Mouse (Mus musculus) heart, embryonic 12.5 days (tissue): Measurements from ENCODE around the gene Fbxo34. TPM values are rescaled to one million over a fixed set of nuclear protein-coding genes. Genes with fewer than 3 reads are reported as not detected.

Experiments
- ATAC-seq: fragments of 200-750 bp; cut with Nextera tagmentation; 2 replicates; pipeline ENCODE4 v1.8.0; 2017; ENCODE audit warnings: moderate TSS enrichment, moderate library complexity; ENCODE audit not compliant: insufficient number of reproducible peaks, low FRiP score
- H3K27ac ChIP-seq: fragments of 300-500 bp; sonication (generic); 2 replicates; pipeline ENCODE4 v1.5.1; 2016; ENCODE audit warnings: mild to moderate bottlenecking, moderate library complexity; ENCODE audit not compliant: poor library complexity, severe bottlenecking
- H3K27me3 ChIP-seq: fragments of 300-500 bp; sonication (generic); replicated peaks from 2 replicates; pipeline ENCODE4 v1.6.1; 2016; ENCODE audit warnings: mild to moderate bottlenecking, moderate library complexity
- H3K36me3 ChIP-seq: fragments of 300-500 bp; sonication (generic); 2 replicates; pipeline ENCODE4 v1.6.1; 2016; ENCODE audit warnings: mild to moderate bottlenecking, moderate library complexity
- H3K4me1 ChIP-seq: fragments of 300-500 bp; sonication (generic); replicated peaks from 2 replicates; pipeline ENCODE4 v1.6.1; 2016; ENCODE audit warnings: mild to moderate bottlenecking
- H3K4me2 ChIP-seq: fragments of 300-500 bp; sonication (generic); 2 replicates; pipeline ENCODE4 v1.6.1; 2016; ENCODE audit warnings: mild to moderate bottlenecking, moderate library complexity
- H3K4me3 ChIP-seq: fragments of 300-500 bp; sonication (generic); 2 replicates; pipeline ENCODE4 v1.5.1; 2016; ENCODE audit warnings: mild to moderate bottlenecking
- H3K9ac ChIP-seq: fragments of 300-500 bp; sonication (generic); 2 replicates; pipeline ENCODE4 v1.6.1; 2016; ENCODE audit warnings: mild to moderate bottlenecking, moderate library complexity
- H3K9me3 ChIP-seq: fragments of 300-500 bp; sonication (generic); replicated peaks from 2 replicates; pipeline ENCODE4 v1.6.1; 2016; ENCODE audit warnings: mild to moderate bottlenecking, moderate library complexity
- WGBS: fragments of 180-500 bp; shearing (Covaris S2); methylation state at CpG from one replicate; pipeline ENCODE4 v1.1.7; 2016; 5-methylcytosine and 5-hydroxymethylcytosine counted together
- polyA plus RNA-seq: library from polyadenylated mRNA; unstranded; fragments of >200 nt; fragmentation: Nextera tagmentation; extraction: Ambion mirVana; gene quantifications from 2 replicates; pipeline ENCODE4 v1.2.1, GENCODE M21; 2016

The Fbxo34 gene
- polyA plus RNA-seq, 1 experiment from 2014 or later, result 24.0 TPM

DNA sequence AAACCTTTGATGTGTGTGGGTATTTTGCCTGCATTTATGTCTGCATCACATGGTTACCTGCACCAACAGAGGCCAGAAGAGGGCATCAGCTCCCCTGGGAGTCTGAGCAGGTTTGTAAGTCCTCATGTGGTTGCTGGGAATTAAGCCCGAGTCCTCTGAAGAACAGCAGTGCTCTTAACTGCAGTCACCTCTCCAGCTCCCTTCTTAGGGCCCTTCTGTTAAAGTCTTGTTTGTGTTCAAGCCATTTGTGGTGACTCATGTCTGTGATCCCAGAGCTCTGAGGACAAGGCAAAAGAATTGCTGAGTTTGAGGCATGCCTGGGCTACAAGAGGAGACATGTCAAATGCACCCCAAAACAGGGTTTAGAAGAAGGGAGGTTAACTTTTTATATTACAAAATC lies 82.3 kb downstream of the Fbxo34 start:
- H3K27ac ChIP-seq, result no peak overlapping the region

DNA sequence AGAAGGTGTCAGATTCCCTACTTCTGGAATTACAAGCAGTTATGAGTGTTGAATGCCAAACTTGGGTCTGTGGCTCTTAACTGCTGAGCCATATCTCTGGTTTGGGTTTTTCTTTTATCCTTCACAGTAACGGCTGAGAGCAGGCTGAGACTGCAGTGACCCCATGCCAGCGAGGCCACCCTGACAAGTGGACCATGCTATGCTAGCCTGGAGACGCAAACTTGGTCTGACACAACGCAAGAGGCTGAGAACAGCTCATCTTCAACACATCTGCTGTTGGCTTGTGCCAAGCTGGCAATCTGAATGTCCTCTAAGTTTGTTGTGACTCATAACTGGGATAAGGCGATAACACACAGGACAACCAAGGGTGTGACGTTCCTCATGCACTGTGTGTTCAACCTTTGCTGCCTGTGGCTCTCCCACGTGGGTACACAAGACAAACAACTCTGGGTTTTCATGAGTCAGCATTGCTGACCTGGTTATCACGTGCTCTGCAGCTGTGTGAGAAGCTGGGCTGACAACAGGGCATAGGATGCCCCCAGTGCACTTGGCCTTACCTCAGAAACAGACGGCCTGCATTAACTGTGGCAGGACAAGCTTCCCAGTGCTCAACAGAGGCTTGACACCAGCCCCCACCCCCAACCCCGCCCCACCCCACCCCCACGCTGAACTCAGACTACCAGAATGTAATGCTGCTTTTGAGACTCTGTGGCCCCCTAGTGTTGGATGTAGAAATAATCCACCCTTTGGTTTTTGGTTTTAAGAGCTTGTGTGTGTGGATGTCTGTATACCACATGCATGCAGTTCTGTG lies 83.3 kb downstream of the Fbxo34 start:
- Histone ChIP-seq H3K4me1 (peaks cover 21% of the 10 kb centered on the region), H3K9ac (0 out of 2 replicates have a peak overlapping the region, but pooled peaks have one; percentile 8), H3K4me3 (no peak overlapping the region), H3K4me2 (peak overlapping the region; percentile 46), H3K36me3 (peaks cover 28% of the 10 kb centered on the region), H3K9me3 (no peaks in the 10 kb centered on the region), H3K27me3 (no peaks in the 10 kb centered on the region), H3K27ac (peak overlapping the region; percentile 79)
- WGBS, result 16% methylated on average over 11 of the region's 11 CpGs
- ATAC-seq, result peak; percentile 94

More for the DNA sequence above, 82.3 kb downstream of the Fbxo34 start:
- Histone ChIP-seq H3K9me3 (no peaks in the 10 kb centered on the region), H3K36me3 (peaks cover 28% of the 10 kb centered on the region), H3K4me2 (no peak overlapping the region), H3K9ac (no peak overlapping the region), H3K4me3 (no peak overlapping the region), H3K27me3 (no peaks in the 10 kb centered on the region), H3K4me1 (peaks cover 25% of the 10 kb centered on the region)
- WGBS, result 69% methylated on average over 1 of the region's 1 CpGs
- ATAC-seq, result no peak

DNA sequence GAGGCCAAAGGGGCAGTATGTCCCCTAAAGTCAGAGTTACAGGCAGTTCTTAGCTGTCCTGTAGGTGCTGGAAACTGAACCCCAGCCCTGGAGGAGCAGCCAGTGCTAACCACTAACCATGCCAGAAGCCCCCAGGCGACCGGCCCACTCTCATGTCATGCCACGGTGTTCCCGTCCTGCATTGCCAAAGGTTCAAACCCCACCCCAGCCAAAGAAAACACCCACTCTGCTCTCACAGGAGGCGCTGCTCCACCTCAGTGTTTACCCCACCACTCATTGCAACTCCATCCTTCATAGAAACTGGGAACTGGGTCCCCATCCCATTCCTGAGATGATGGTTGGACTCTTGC lies 83.9 kb downstream of the Fbxo34 start:
- peak overlapping the region; percentile 46; the same call in 1 of the 2 replicates for H3K4me2 ChIP-seq
- H3K4me1 ChIP-seq, result peaks cover 21% of the 10 kb centered on the region
- no peaks in the 10 kb centered on the region for H3K27me3 ChIP-seq
- 83% methylated on average over 5 of the region's 5 CpGs for WGBS
- ATAC-seq, result no peak
- H3K4me3 ChIP-seq, result no peak overlapping the region
- H3K9me3 ChIP-seq, result no peaks in the 10 kb centered on the region; the same call in 1 of the 2 replicates
- 0 out of 2 replicates have a peak overlapping the region, but pooled peaks have one; percentile 8 for H3K9ac ChIP-seq
- H3K27ac ChIP-seq, result peak overlapping the region; percentile 79
- H3K36me3 ChIP-seq, result peaks cover 30% of the 10 kb centered on the region

DNA sequence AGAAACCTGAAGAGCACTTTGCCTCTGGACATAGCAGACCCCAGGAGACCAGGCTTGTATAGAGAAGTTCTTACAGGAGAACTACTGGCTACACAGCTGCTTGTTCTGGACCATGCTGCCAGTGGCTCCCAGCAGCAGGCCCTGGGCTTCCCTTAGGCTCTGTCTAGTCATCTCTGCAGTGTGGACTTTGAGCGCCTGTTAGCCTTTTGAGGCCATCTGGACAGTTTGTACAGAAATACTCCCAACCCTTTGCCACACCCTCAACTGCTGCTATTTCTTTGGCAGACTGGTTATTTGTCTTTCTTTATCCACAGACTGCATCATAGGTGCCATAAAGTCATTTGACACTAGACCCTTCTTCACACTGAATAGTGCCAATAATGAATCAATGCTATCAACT lies 84.9 kb downstream of the Fbxo34 start:
- Histone ChIP-seq H3K4me3 (no peak overlapping the region), H3K4me1 (peaks cover 21% of the 10 kb centered on the region), H3K9me3 (no peaks in the 10 kb centered on the region; the same call in 1 of the 2 replicates), H3K36me3 (peaks cover 27% of the 10 kb centered on the region), H3K27ac (0 out of 2 replicates have a peak overlapping the region, but pooled peaks have one; percentile 79), H3K9ac (no peak overlapping the region), H3K27me3 (no peaks in the 10 kb centered on the region), H3K4me2 (no peak overlapping the region)
- 74% methylated on average over 1 of the region's 1 CpGs for WGBS
- no peak for ATAC-seq

DNA sequence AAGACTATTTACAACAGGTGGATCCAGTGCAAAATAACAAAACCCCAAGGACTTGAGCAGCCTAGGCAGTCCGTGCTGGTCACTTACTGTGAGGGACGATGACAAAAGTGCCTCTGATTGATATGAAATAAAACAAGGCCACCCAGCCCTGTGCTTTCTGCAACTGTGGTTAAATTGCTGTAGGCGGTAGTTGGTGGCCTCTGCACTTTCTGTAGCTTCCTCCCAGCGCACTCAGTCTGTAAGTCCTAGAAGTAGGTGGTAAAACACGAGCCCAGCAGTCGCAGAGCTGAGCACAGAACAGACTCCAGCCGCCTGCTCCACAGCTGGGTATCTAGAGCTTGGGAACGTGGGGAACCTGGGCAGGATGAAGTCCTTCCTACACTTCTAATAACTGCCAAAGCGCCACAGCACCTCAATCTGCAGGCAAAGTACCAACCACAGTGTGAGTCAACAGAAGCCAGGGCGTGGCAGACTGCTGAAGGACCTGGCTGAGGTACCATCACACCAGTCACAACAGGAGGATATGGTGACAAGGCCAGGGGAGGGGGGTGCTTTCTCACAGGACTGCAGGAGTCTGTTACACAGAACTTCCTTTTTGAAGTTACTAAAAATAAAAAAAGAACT lies 91.2 kb downstream of the Fbxo34 start:
- no peaks in the 10 kb centered on the region for H3K27me3 ChIP-seq
- no peak overlapping the region for H3K4me2 ChIP-seq
- H3K9me3 ChIP-seq, result no peaks in the 10 kb centered on the region; the same call in 1 of the 2 replicates
- ATAC-seq, result no peak
- no peak overlapping the region for H3K4me3 ChIP-seq
- 91% methylated on average over 10 of the region's 10 CpGs for WGBS
- H3K4me1 ChIP-seq, result no peaks in the 10 kb centered on the region
- H3K27ac ChIP-seq, result no peak overlapping the region
- no peak overlapping the region for H3K9ac ChIP-seq
- peaks cover 59% of the 10 kb centered on the region for H3K36me3 ChIP-seq

DNA sequence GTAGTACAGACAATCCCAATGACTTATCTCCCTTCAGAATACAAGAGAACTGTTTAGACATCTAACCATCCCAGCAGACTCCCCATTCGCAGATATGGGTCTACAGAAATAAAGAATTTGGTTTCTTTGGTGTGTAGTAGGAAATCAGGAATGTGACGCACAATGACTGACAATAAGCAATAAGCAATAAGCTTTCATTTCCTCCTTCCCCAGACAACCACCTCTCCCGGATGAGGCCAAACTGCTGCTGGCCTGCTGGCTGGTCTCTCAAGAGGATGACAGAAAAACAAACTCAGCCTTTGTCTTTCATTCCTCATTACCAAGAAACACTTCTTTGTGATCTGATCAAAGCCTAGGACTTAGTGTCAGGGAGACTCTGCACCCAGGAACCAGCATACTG lies 92.1 kb downstream of the Fbxo34 start:
- H3K4me3 ChIP-seq, result no peak overlapping the region
- H3K4me1 ChIP-seq, result no peaks in the 10 kb centered on the region
- H3K27ac ChIP-seq, result no peak overlapping the region
- ATAC-seq, result no peak
- no peak overlapping the region for H3K4me2 ChIP-seq
- WGBS, result 89% methylated on average over 3 of the region's 3 CpGs
- no peaks in the 10 kb centered on the region for H3K27me3 ChIP-seq
- peaks cover 67% of the 10 kb centered on the region for H3K36me3 ChIP-seq
- H3K9me3 ChIP-seq, result no peaks in the 10 kb centered on the region; the same call in 1 of the 2 replicates
- no peak overlapping the region for H3K9ac ChIP-seq

DNA sequence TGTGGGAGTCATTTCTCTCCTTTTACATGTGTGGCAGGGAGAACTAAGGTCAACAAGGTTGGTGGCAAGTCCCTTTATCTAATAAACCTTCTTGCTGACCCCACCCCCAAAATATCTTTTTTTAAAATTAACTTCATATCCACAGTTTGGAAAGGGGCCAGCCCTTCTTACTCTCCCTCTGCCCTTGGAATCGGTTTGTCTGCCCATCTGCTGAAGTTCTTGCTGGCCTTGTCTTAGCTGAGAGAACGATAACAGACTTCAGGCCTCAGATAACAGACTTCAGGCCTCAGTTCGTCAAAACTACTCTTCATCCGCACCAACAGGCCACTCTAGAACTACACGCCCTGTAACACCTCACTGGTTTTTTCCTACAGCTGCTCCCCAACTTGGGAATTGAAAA lies 94.1 kb downstream of the Fbxo34 start:
- H3K27me3 ChIP-seq, result no peaks in the 10 kb centered on the region
- 62% methylated on average over 5 of the region's 5 CpGs for WGBS
- no peaks in the 10 kb centered on the region; the same call in 1 of the 2 replicates for H3K9me3 ChIP-seq
- no peaks in the 10 kb centered on the region for H3K4me1 ChIP-seq
- H3K9ac ChIP-seq, result no peak overlapping the region
- no peak for ATAC-seq
- no peak overlapping the region for H3K4me2 ChIP-seq
- no peak overlapping the region for H3K4me3 ChIP-seq
- H3K27ac ChIP-seq, result no peak overlapping the region
- H3K36me3 ChIP-seq, result peaks cover 83% of the 10 kb centered on the region

DNA sequence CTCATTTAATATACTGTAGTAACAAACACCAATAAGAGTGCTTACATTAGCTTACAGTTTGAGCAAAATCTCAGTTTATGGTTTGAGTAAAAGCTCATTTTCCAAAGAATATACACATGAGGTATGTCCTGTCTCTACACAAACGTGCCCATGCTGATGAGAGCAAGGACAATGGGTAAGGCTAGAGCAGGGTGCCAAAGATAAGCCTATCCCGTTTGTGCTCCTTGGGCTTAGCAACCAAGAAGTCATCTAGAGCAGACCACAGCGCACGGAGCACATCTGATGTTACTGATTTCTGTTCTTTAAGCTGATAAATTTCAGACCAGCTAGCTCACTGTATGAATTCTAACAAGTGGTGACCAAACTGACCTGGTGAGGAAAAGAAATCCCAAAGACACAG lies 94.7 kb downstream of the Fbxo34 start:
- WGBS, result 77% methylated on average over 4 of the region's 4 CpGs
- Histone ChIP-seq H3K36me3 (peaks cover 84% of the 10 kb centered on the region), H3K9me3 (no peaks in the 10 kb centered on the region), H3K4me2 (no peak overlapping the region), H3K4me3 (no peak overlapping the region), H3K4me1 (no peaks in the 10 kb centered on the region), H3K27me3 (no peaks in the 10 kb centered on the region), H3K9ac (no peak overlapping the region), H3K27ac (no peak overlapping the region)
- no peak for ATAC-seq

DNA sequence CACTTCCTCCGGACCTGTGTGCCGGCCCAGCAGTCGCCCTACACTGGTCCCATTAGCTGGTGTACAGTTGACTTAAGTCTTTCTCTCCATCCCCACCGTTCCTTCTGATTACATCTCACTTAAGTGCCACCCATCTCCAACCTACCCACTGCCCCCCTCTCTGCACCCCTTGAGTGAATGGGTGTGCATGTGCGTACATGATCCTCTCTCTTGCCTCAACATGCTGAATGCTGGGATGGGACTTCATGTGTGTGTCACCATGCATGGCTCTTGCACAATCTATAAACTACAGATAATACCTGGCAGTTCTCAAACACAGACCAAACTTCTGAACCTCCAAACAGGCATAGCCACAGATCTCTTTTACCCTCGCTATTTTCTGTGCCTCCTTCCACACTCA lies 101.4 kb downstream of the Fbxo34 start:
- Histone ChIP-seq H3K4me3 (no peak overlapping the region), H3K27me3 (no peaks in the 10 kb centered on the region), H3K27ac (no peak overlapping the region), H3K4me1 (no peaks in the 10 kb centered on the region), H3K4me2 (no peak overlapping the region), H3K9me3 (no peaks in the 10 kb centered on the region), H3K9ac (no peak overlapping the region), H3K36me3 (peaks cover 80% of the 10 kb centered on the region)
- 91% methylated on average over 6 of the region's 6 CpGs for WGBS
- ATAC-seq, result no peak

DNA sequence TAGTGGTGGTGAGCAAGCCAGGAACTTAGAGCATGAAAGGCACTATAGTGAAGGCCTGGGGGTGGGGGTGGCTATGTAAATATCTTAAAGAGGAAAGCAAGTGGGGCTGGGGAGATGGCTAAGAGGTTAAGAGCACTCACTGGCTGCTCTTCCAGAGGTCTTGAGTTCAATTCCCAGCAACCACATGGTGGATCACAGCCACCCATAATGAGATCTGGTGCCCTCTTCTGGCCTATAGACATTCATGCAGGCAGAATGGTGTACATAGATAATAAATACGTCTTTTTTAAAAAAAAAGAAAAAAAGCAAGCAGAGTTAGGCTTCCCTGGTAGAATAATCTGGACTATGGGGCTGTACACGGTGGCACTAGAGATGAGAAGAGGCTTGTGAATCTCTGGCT lies 103.2 kb downstream of the Fbxo34 start:
- peaks cover 65% of the 10 kb centered on the region for H3K36me3 ChIP-seq
- no peak overlapping the region for H3K4me3 ChIP-seq
- 86% methylated on average over 2 of the region's 2 CpGs for WGBS
- H3K27me3 ChIP-seq, result no peaks in the 10 kb centered on the region
- H3K9me3 ChIP-seq, result no peaks in the 10 kb centered on the region
- ATAC-seq, result no peak
- no peak overlapping the region for H3K9ac ChIP-seq
- H3K4me2 ChIP-seq, result no peak overlapping the region
- H3K4me1 ChIP-seq, result no peaks in the 10 kb centered on the region
- H3K27ac ChIP-seq, result no peak overlapping the region

DNA sequence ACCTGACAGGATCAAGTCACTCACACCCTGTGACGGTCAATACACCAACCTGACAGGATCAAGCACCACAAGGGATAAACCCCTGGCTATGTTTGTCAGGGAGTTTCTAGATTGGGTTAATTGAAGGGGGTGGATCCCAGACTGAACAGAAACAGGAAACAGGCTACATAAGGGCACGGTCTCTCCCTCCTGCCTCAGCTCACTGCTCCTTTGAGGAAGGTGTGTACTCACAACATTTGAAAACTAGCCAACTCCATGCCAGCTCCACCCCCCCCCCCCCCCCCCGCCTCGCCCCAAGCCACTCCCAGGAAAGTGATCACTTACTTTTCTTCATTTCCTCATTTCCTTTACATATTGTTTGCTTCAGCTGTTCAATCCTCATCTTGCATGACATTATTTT lies 104.0 kb downstream of the Fbxo34 start:
- H3K9me3 ChIP-seq, result no peaks in the 10 kb centered on the region
- H3K4me3 ChIP-seq, result no peak overlapping the region
- no peak overlapping the region for H3K27ac ChIP-seq
- 0 out of 2 replicates have a peak, but pooled peaks have one; percentile 48 for ATAC-seq
- H3K4me2 ChIP-seq, result no peak overlapping the region
- H3K4me1 ChIP-seq, result no peaks in the 10 kb centered on the region
- peaks cover 56% of the 10 kb centered on the region for H3K36me3 ChIP-seq
- WGBS, result 86% methylated on average over 3 of the region's 4 CpGs
- H3K27me3 ChIP-seq, result no peaks in the 10 kb centered on the region
- no peak overlapping the region for H3K9ac ChIP-seq
